Mouse (Mus musculus): ENCODE measurements at regions not wholly inside any gene's neighbourhood (a gene's known extent, or its start where the extent isn't known, plus 50 kb on each side); places are given as distances from the start of the nearest gene placed in this dataset.

DNA sequence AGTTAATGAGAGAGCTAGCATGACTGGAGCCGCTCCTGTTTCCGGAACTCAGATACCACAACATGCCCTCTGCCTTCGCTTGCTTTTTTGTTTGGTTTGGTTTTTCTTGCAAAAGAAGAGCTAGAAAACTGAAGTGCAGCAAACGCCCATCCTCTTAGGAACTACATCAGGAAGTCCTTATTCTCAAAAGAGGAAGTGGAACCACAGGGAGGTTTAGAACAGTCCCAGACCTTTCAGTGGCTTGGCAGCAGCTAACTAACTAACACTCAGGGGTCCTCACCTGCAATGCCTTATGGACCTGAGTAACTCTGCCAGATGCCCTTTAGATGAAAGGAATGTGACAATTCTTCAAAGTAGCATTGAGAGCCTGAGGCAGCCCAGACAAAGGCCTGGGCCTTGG is 168.2 kb downstream of the Wdr11 start:
- TF ChIP-seq CTCF (IDR thresholded peaks at IDR 0.05; ENCODE audit: insufficient read depth, low read length) (no peak), POLR2A (IDR thresholded peaks at IDR 0.05; ENCODE audit: borderline replicate concordance, extremely low read depth, low read depth, low read length) (no peak)
